Mouse (Mus musculus): ENCODE data around the gene Dnajc16. TPM values are rescaled to one million over a fixed set of nuclear protein-coding genes. Genes with fewer than 3 reads are reported as not detected.
"Not testable (repeated sequence)": the region's sequence is repeated elsewhere in the genome, so short reads cannot be mapped to it uniquely, and the experiment has no call there.

The Dnajc16 gene
- polyA plus RNA-seq, 1 experiment from 2014 or later = 5.8 TPM

GRCm38 (mm10) chr4:141781201-141781985 lies 9.3 kb downstream of the Dnajc16 start:
- 92% methylated on average over 8 of the region's 8 CpGs for WGBS
- Histone ChIP-seq H3K36me3 (ENCODE audit: control insufficient read depth, insufficient read depth, low read length) (peaks cover 47% of the 10 kb centered on the region), H3K4me3 (ENCODE audit: low read depth, low read length) (no peak overlapping the region), H3K9me3 (ENCODE audit: control insufficient read depth, low read length) (no peaks in the 10 kb centered on the region), H3K27ac (ENCODE audit: low read depth, low read length) (no peak overlapping the region), H3K4me2 (ENCODE audit: low read depth, low read length) (no peak overlapping the region), H3K27me3 (ENCODE audit: control insufficient read depth, insufficient read depth, low read length) (no peaks in the 10 kb centered on the region), H3K4me1 (ENCODE audit: control insufficient read depth, insufficient read depth, low read length) (no peaks in the 10 kb centered on the region), H3K9ac (replicated peaks; ENCODE audit: low read depth, low read length) (no peak overlapping the region)
- no peak for ATAC-seq (ENCODE audit: low read depth)

GRCm38 (mm10) chr4:141779828-141780227 lies 10.9 kb downstream of the Dnajc16 start:
- 93% methylated on average over 8 of the region's 8 CpGs for WGBS

GRCm38 (mm10) chr4:141773019-141773418 lies 17.7 kb downstream of the Dnajc16 start:
- not testable (repeated sequence) for H3K9ac ChIP-seq (replicated peaks; ENCODE audit: low read depth, low read length); H3K27me3 ChIP-seq (ENCODE audit: control insufficient read depth, insufficient read depth, low read length); ATAC-seq (ENCODE audit: low read depth); H3K27ac ChIP-seq (ENCODE audit: low read depth, low read length); H3K4me2 ChIP-seq (ENCODE audit: low read depth, low read length); H3K4me1 ChIP-seq (ENCODE audit: control insufficient read depth, insufficient read depth, low read length); H3K4me3 ChIP-seq (ENCODE audit: low read depth, low read length); H3K9me3 ChIP-seq (ENCODE audit: control insufficient read depth, low read length)
- WGBS = 89% methylated on average over 4 of the region's 4 CpGs
- H3K36me3 ChIP-seq (ENCODE audit: control insufficient read depth, insufficient read depth, low read length) = peaks cover 51% of the 10 kb centered on the region

More at GRCm38 (mm10) chr4:141779828-141780227, 10.9 kb downstream of the Dnajc16 start:
- no peaks in the 10 kb centered on the region for H3K9me3 ChIP-seq (ENCODE audit: control insufficient read depth, low read length)
- no peaks in the 10 kb centered on the region for H3K27me3 ChIP-seq (ENCODE audit: control insufficient read depth, insufficient read depth, low read length)
- H3K4me1 ChIP-seq (ENCODE audit: control insufficient read depth, insufficient read depth, low read length) = no peaks in the 10 kb centered on the region
- H3K27ac ChIP-seq (ENCODE audit: low read depth, low read length) = no peak overlapping the region
- H3K9ac ChIP-seq (replicated peaks; ENCODE audit: low read depth, low read length) = no peak overlapping the region
- no peak overlapping the region for H3K4me3 ChIP-seq (ENCODE audit: low read depth, low read length)
- no peak overlapping the region for H3K4me2 ChIP-seq (ENCODE audit: low read depth, low read length)
- ATAC-seq (ENCODE audit: low read depth) = no peak
- peaks cover 57% of the 10 kb centered on the region for H3K36me3 ChIP-seq (ENCODE audit: control insufficient read depth, insufficient read depth, low read length)

- Histone ChIP-seq H3K27ac (ENCODE audit: low read depth, low read length) (no peak overlapping the region), H3K9ac (replicated peaks; ENCODE audit: low read depth, low read length) (no peak overlapping the region), H3K27me3 (ENCODE audit: control insufficient read depth, insufficient read depth, low read length) (no peaks in the 10 kb centered on the region), H3K4me2 (ENCODE audit: low read depth, low read length) (no peak overlapping the region), H3K9me3 (ENCODE audit: control insufficient read depth, low read length) (no peaks in the 10 kb centered on the region), H3K4me3 (ENCODE audit: low read depth, low read length) (no peak overlapping the region), H3K36me3 (ENCODE audit: control insufficient read depth, insufficient read depth, low read length) (peaks cover 55% of the 10 kb centered on the region), H3K4me1 (ENCODE audit: control insufficient read depth, insufficient read depth, low read length) (peaks cover 2% of the 10 kb centered on the region; the same call in 1 of the 2 replicates)
- WGBS = 93% methylated on average over 8 of the region's 8 CpGs
- ATAC-seq (ENCODE audit: low read depth) = no peak
Measured at GRCm38 (mm10) chr4:141771823-141772222, 18.9 kb downstream of the Dnajc16 start.

GRCm38 (mm10) chr4:141769501-141770160 lies 21.1 kb downstream of the Dnajc16 start:
- Histone ChIP-seq H3K9ac (replicated peaks; ENCODE audit: low read depth, low read length) (no peak overlapping the region), H3K4me2 (ENCODE audit: low read depth, low read length) (no peak overlapping the region), H3K9me3 (ENCODE audit: control insufficient read depth, low read length) (no peaks in the 10 kb centered on the region), H3K4me3 (ENCODE audit: low read depth, low read length) (no peak overlapping the region), H3K36me3 (ENCODE audit: control insufficient read depth, insufficient read depth, low read length) (peaks cover 38% of the 10 kb centered on the region), H3K27ac (ENCODE audit: low read depth, low read length) (no peak overlapping the region), H3K4me1 (ENCODE audit: control insufficient read depth, insufficient read depth, low read length) (peaks cover 6% of the 10 kb centered on the region; the same call in 1 of the 2 replicates), H3K27me3 (ENCODE audit: control insufficient read depth, insufficient read depth, low read length) (no peaks in the 10 kb centered on the region)
- 90% methylated on average over 8 of the region's 8 CpGs for WGBS
- no peak for ATAC-seq (ENCODE audit: low read depth)

- Histone ChIP-seq H3K9ac (replicated peaks; ENCODE audit: low read depth, low read length) (no peak overlapping the region), H3K36me3 (ENCODE audit: control insufficient read depth, insufficient read depth, low read length) (peaks cover 45% of the 10 kb centered on the region), H3K27me3 (ENCODE audit: control insufficient read depth, insufficient read depth, low read length) (no peaks in the 10 kb centered on the region), H3K4me2 (ENCODE audit: low read depth, low read length) (no peak overlapping the region), H3K4me1 (ENCODE audit: control insufficient read depth, insufficient read depth, low read length) (peaks cover 6% of the 10 kb centered on the region; the same call in 1 of the 2 replicates), H3K27ac (ENCODE audit: low read depth, low read length) (peak overlapping the region; percentile 64), H3K4me3 (ENCODE audit: low read depth, low read length) (no peak overlapping the region), H3K9me3 (ENCODE audit: control insufficient read depth, low read length) (no peaks in the 10 kb centered on the region)
- ATAC-seq (ENCODE audit: low read depth) = peak; percentile 39; the same call in 1 of the 2 replicates
- WGBS = 70% methylated on average over 19 of the region's 19 CpGs
Measured at GRCm38 (mm10) chr4:141767353-141768036, 23.2 kb downstream of the Dnajc16 start.

- Histone ChIP-seq H3K4me1 (ENCODE audit: control insufficient read depth, insufficient read depth, low read length) (peaks cover 6% of the 10 kb centered on the region; the same call in 1 of the 2 replicates), H3K27me3 (ENCODE audit: control insufficient read depth, insufficient read depth, low read length) (no peaks in the 10 kb centered on the region), H3K4me2 (ENCODE audit: low read depth, low read length) (peak overlapping the region; percentile 11), H3K9me3 (ENCODE audit: control insufficient read depth, low read length) (no peaks in the 10 kb centered on the region), H3K9ac (replicated peaks; ENCODE audit: low read depth, low read length) (no peak overlapping the region), H3K27ac (ENCODE audit: low read depth, low read length) (peak overlapping the region; percentile 70), H3K4me3 (ENCODE audit: low read depth, low read length) (no peak overlapping the region), H3K36me3 (ENCODE audit: control insufficient read depth, insufficient read depth, low read length) (peaks cover 51% of the 10 kb centered on the region)
- 44% methylated on average over 19 of the region's 19 CpGs for WGBS
- peak; percentile 84 for ATAC-seq (ENCODE audit: low read depth)
Measured at GRCm38 (mm10) chr4:141766668-141767352, 23.9 kb downstream of the Dnajc16 start.

- H3K4me2 ChIP-seq (ENCODE audit: low read depth, low read length) = peak overlapping the region; percentile 7
- H3K9me3 ChIP-seq (ENCODE audit: control insufficient read depth, low read length) = no peaks in the 10 kb centered on the region
- 67% methylated on average over 8 of the region's 8 CpGs for WGBS
- H3K4me3 ChIP-seq (ENCODE audit: low read depth, low read length) = no peak overlapping the region
- H3K36me3 ChIP-seq (ENCODE audit: control insufficient read depth, insufficient read depth, low read length) = peaks cover 51% of the 10 kb centered on the region
- ATAC-seq (ENCODE audit: low read depth) = peak; percentile 20; the same call in 1 of the 2 replicates
- no peak overlapping the region for H3K9ac ChIP-seq (replicated peaks; ENCODE audit: low read depth, low read length)
- peaks cover 6% of the 10 kb centered on the region; the same call in 1 of the 2 replicates for H3K4me1 ChIP-seq (ENCODE audit: control insufficient read depth, insufficient read depth, low read length)
- peak overlapping the region; percentile 70 for H3K27ac ChIP-seq (ENCODE audit: low read depth, low read length)
- H3K27me3 ChIP-seq (ENCODE audit: control insufficient read depth, insufficient read depth, low read length) = no peaks in the 10 kb centered on the region
Measured at GRCm38 (mm10) chr4:141766316-141766667, 24.4 kb downstream of the Dnajc16 start.
